Mouse (Mus musculus) lung, embryonic 16.5 days (tissue): Measurements from ENCODE around the gene Pex16. TPM values are rescaled to one million over a fixed set of nuclear protein-coding genes. Genes with fewer than 3 reads are reported as not detected.

Experiments used
- microRNA-seq: library from miRNA; unstranded; fragments of <30 nt; microRNA quantifications from one replicate; pipeline ENCODE4, GENCODE M21; 2016
- polyA plus RNA-seq: library from polyadenylated mRNA; unstranded; fragments of >200 nt; fragmentation: Nextera tagmentation; extraction: Ambion mirVana; gene quantifications from 2 replicates; pipeline ENCODE4 v1.2.1, GENCODE M21; 2015

Gene Pex16
- polyA plus RNA-seq, 1 experiment from 2014 or later: 22.0 TPM

Small RNA genes within 50 kb of the gene (microRNA-seq; reads per million reads assigned to microRNA genes)
- not detected for gene Mir7000

Other genes with a start within 250 kb of the Pex16 start
- gene Large2, start 193 bp downstream of the Pex16 start, polyA plus RNA-seq: 20.4 and 20.9 TPM in 2 replicates
- gene 1700029I15Rik, start 7.9 kb downstream of the Pex16 start, polyA plus RNA-seq: 2.5 and 4.9 TPM in 2 replicates
- 8.9 and 11.0 TPM in 2 replicates for gene Mapk8ip1, start 26.6 kb downstream of the Pex16 start, polyA plus RNA-seq
- 28.8 and 29.8 TPM in 2 replicates for gene Cry2, start 59.4 kb downstream of the Pex16 start, polyA plus RNA-seq
- 18.7 and 19.6 TPM in 2 replicates for gene Slc35c1, start 85.9 kb downstream of the Pex16 start, polyA plus RNA-seq
- 1.5 and 1.7 TPM in 2 replicates for gene Chst1, start 225.0 kb downstream of the Pex16 start, polyA plus RNA-seq